Mouse (Mus musculus) heart, postnatal 36 days (tissue): ENCODE measurements around the gene Noct. TPM values are rescaled to one million over a fixed set of nuclear protein-coding genes. Genes with fewer than 3 reads are reported as not detected.

Source experiments
- DNase-seq, 2 experiments: peaks; one replicate each; pipeline ENCODE4 v3.0.0; 2021 to 2022
- intact Hi-C: fragments of 180-260 bp; cut with DNase I; formaldehyde crosslinking; loops from one replicate; pipeline ENCODE4 v1.15.1; 2025
- total RNA-seq, 2 experiments: library from RNA; stranded (reverse); gene quantifications; 2 replicates each; pipeline ENCODE4 v1.2.3; 2021

Noct gene
- total RNA-seq, 2 experiments from 2014 or later = 33.6 to 35.1 TPM

DNA sequence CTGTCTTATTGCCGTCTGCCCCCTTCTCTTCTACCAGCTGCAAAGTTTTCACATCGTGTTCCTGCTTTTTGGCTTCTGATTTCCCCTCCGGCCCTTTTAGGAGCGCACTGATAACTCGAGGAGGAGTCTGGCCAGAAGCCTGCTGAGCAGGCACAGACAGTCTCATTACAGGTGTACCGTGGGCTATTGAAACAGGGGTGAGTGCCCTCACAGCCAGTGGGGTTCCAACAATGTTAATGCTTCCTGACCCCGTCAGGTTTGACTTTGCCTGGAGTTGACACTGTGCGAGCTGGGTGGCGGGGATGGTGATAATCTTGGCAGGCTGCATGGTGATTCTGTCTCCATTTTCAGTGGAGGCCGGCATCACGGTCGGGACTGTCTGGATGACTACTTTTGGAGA is 32.2 kb downstream of the Noct start:
- intact Hi-C loops = no loop called here

DNA sequence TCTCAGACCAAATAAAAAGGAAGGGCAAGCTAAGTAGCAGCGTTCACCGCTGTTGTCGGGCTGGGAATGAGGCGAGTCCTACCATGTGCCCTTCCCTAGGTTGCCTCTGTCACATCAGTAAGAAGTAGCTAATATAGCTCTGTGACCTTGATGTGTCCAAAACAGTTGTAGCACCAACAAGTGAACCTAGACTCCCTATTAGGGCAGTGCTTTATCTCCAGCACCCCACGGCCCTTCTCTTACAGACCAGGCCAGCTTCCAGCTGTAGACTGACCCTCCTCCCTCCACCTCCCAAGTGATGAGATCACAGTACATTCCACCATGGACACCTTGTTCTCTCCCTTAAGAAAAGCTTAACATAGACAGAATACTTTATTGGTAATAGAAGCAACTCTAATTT is 33.8 kb downstream of the Noct start:
- DNase-seq = no peak
- intact Hi-C loops = no loop called here

More for the DNA sequence above, 32.2 kb downstream of the Noct start:
- DNase-seq = peak in 1 of 2 experiments; percentile 49

DNA sequence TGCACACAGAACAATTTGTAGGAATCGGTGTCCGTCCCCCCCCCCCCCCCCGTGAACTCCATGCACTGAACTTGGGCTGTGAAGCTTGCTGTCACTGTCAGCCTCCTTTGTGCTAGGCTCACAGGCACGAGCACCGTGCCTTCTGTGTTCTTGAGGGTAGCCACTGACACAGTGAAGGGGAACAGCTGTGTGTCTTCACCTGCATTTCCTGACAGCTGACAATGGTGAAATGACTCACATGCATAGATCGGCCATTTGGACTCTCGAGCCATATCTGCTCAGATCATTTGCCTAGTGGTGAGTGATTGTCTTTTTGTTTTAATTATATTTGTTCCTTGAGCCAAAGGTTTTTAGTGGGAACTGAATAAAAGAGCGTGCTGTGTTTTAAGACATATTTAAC is 38.7 kb downstream of the Noct start:
- no peak for DNase-seq
- intact Hi-C loops = no loop called here

DNA sequence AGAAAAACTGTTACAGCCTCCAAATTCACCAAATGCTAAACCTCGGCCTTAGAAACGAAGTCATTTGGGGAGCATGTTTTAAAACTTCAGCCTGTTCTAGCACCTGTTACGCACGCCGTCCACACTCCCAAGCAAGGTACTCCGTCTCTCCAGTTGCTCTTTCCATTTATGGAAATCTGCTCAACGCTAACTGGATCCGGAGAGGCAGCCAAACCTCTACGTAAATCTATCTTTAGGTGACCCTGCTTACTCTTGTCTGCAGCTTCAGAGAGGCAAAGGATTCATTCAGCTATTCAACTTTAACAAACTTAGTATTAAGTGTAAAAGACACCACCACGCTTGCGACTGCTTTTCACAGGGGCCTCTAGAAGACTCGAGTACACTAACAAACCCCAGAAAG is 44.2 kb downstream of the Noct start:
- no peak for DNase-seq
- intact Hi-C loops = no loop called here

DNA sequence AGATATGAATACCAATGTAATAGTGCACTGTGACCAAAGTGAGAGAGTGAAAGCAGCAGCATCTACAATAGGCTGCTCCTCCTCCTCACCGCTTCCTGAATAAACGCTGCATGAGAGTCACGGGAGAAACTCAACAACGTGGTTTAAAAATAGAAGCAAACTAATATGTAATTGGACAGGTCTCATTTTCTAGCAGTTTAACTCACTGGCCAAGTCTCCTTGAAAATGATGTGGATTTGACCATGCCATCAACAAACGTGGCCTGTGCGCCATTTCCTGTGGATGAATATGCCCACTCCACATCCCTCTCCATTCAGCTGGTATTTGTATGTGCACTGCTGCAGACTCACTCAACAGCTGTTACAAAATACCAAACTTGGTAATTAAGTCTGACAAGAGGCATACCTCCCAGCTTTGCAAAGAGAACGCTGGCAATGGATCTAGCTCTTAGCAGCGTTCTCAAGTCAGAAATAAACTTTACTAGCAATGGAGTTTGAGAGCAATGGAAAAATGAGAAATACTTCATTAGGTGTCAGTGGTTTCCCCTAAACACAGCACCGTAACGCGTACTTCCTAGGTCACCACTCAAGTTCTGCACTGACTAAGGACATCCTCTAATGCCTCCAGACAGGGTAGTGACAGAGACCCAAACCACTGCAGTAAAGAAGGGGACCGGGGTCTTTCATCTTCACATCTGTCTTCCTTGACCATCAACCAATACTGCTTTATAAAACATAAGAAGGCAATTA is 46.0 kb downstream of the Noct start:
- intact Hi-C loops = loop anchor here (10.0 kb wide), 1 partner anchor 215 kb away; the partner anchor contains the start of gene Rab33b
- no peak for DNase-seq

DNA sequence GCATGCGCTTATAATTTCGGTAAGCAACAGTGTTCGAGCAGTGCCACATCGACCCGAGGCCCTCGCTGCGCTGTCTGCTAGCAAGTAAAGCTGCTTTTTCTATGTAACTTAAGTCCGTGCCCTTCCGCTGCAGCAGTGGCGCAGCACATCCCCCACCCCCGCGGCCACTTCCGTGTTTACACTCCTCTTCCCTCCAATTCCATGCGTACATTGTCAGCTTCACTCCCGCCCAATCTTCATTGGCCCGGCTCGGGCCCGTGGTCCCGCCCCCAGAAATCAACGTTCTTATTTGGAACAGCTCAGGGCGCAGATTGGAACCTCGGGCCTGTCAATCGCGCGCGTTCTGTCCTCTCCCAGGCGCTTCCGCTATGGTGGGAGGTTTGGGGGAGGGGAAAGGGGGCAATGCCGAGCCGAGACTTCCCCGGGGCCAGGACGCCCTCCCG is 51.7 kb downstream of the Noct start:
- intact Hi-C loops = loop anchor here (1.0 to 10.0 kb wide), 3 partner anchors 39 to 209 kb away; partner anchors contain the start of gene Rab33b
- peak; percentile 94 to 95 for DNase-seq

DNA sequence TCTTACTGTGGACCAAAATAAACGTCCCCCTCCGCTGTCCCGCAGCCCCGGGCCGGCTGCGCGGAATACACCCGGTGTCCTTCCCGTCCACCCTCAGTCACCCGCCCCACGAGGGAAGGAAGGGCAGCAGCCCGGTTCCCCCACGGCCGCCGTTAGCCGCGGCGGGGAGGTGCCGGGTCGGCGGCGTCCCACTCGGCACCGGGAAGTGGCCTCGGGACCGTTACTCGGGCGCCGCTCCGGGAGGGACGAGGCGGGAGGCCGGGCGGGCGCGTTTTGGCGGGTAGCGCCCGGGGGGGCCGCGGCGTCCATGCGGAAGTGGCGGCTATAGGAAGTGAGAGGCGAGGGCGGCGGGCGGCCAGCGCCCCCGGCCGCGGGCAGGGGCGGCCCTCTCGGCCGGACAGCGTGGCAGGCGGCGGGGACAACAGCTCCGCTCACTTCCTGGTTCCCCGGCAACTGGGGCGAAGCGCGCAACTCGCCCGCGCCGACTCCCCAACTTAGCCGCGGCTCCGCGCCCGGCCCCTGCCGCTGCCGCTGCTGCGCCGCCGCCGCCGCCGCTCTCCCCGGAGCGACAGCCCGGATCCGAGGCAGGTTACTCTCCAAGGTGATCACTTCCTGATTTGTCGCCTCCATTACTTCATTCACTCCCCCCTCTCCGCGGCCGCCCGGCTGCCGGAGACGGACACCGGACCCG is 52.3 kb downstream of the Noct start:
- DNase-seq = peak; percentile 61 to 88
- intact Hi-C loops = loop anchor here (1.0 to 10.0 kb wide), 3 partner anchors 39 to 208 kb away; partner anchors contain the start of gene Rab33b

DNA sequence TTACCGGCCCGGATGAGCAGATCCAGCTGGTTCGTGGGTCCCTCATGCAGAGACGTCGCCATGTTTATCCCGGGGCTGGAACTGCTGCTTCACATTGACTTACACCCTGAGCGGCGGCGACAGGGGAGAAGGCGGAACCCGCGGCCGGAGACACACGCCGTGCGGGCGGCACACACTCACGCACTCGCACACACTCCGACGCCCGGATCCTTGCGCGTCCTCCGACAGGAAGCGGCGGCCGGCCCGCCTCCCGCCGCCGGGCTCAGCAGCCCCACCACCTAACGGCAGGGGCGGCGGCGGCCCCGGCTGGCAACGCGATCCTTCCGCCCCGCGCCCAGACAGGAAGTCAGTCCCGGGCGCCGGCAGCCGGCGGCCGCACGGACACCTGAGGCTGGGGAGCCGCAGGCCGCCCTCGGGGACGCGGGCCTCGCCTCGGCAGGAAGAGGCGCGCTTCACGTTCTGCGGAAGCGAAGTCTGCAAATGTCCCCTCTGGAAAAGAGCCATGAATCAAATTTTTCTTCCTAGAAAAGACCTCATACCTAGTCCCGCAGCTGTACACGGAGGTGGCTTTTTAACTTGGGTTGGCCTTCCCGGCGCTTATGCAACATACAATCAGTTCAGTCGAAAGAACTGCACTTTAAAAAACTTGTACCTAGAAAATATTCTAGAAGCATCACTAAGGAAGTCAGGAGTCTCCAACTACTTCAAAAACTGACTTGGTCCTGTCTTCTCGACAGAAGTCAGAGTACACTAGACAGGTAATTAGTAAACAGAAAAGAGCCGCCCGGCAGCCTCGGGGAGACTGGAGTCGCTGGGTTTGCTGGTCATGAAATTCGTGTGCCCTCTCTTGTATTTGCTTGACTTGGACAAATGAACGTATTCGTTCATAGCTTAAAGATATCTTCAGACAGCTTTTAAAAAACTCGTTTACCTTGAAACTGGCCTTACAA is 53.2 kb downstream of the Noct start:
- intact Hi-C loops = loop anchor here (5.0 to 10.0 kb wide), 2 partner anchors 40 to 207 kb away; partner anchors contain the start of gene Rab33b
- DNase-seq = peak; percentile 79 to 87

DNA sequence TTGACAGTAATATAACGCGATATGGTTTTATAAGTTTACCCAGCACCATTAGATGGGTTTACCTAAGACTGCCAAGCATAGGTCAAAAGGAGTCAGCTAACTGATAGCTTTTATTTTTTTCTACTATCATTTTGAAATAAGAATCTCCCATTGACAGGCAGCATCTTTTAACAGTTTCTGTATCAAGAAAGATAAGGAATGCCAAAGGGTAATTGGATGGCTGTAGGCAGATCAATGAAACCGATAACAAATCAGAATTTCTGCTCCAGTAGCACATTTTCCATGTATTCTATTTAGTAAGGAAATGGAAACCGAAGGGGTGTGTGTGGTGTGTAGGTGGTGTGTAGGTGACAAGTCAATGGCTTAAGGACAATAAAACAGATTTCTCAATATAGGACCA is 54.2 kb downstream of the Noct start:
- intact Hi-C loops = loop anchor here (5.0 to 10.0 kb wide), 2 partner anchors 41 to 206 kb away; partner anchors contain the start of gene Rab33b
- no peak for DNase-seq

DNA sequence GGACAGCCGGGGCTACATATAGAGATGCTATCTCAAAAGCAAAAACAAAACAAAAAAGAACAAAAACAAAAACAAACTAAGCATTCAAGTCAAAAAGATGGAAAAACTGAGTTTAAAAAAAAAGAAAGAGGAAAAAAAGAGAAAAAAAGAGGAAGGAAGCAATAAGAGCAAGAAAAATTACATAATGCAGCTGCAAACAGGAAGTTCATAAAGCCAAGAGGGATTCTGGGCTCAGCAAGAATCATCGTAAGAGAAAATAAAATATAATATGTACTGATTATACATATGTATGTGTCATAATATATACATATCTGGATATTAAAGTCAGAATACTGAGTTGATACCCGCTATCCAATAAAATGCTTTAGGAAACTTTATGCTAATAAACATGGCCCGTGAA is 57.5 kb downstream of the Noct start:
- intact Hi-C loops = loop anchor here (5.0 kb wide), 1 partner anchor 131 kb away; no protein-coding TSS in a partner anchor
- DNase-seq = no peak

DNA sequence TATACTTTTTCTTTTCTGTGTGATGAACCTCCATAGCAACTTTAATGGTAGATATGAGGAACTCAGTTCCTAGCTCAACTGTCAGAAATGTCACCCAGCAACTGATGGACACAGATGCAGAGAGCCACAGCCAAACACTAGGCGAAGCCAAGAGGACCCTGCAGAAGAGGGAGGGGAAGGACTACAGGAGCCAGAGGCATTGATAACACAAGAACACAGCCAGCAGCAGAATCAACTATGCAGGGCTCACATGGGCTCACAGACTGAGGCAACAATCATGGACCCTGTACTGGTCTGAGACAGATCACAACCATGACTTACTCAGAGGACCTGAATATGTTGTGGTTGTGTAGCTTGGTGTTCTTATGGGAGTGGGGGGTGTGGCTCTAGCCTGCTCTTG is 60.1 kb downstream of the Noct start:
- intact Hi-C loops = loop anchor here (5.0 kb wide), 1 partner anchor 128 kb away; no protein-coding TSS in a partner anchor
- no peak for DNase-seq

DNA sequence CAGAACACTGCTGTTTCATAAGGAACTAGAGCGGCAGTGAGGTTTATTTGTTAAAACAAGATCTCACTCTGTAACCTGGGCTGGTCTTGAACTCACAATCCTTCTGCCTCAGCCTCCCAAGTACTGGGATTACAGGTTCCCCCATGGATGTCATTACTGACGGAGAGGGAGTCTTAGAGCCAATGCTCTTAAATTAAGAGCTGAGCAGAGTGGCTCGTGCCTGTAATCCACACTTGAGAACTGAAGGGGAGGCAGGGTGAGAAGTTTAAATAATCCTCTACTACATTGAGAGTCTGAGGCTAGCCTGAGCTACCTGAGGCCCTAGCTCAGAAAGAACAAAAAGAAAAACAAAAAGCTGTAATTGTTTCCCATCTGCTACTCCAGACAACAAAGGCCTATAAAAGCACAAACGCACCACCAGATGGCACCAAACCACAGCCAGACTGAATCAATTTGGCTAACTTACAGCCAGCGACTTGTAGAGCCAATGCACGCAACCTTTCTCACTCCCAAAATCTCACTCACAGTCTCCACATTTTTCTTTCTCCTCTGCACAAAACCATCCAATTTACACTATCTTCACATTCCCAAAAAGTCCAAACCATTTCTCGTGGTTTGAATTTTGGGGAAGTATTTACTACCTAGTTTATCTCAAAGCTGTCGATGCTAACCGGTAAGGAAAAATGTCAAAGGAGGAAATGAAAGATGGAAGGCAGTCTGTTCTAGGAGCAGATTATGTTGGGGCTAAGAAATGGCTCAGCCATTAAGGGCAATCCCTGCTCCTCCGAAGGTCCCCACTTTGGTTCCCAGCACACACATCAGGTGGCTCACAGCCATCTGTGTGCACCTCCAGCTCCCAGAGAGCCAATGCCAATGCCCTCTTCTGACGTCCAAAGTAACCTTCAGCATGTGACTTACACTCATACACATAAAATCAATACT is 64.9 kb downstream of the Noct start:
- peak; percentile 84 to 85 for DNase-seq
- intact Hi-C loops = loop anchor here (1.0 kb wide), 2 partner anchors 64 to 76 kb away; no protein-coding TSS in a partner anchor

DNA sequence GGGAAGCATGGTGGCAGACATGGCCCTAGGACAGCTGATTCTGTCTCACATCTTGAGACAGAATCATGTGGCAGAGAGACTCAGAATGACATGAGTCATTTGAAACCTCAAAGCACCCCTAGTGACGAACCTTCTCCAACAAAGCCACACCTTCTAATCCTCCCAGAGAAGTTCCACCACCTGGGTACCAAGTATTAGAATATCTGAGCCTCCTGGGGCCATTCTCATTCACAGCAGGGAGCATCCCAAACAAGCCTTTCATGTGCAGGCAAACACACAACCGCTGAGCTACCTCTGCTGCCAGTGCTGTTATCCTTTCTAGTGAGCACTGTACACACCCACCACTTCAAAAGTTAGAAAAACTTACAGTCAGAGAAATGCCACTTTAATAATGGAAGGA is 70.0 kb downstream of the Noct start:
- intact Hi-C loops = no loop called here
- no peak for DNase-seq

DNA sequence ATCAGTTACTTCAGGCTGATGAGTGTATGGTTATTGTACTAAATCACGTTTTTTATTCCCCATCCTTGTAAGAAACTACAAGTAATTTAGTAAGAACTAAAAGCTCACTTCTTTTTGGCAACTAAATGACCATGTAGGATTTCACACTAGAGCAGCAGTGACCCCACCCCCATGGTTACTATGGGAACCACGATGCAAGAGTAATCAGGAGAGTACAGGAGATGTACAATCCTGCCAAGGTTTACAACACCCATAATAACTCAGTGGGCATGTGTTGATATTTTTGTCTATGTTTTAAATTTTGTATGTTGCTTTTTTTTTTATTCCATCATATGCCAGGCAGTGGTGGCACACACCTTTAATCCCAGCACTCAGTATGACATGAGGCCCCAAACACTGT is 71.0 kb downstream of the Noct start:
- intact Hi-C loops = no loop called here

DNA sequence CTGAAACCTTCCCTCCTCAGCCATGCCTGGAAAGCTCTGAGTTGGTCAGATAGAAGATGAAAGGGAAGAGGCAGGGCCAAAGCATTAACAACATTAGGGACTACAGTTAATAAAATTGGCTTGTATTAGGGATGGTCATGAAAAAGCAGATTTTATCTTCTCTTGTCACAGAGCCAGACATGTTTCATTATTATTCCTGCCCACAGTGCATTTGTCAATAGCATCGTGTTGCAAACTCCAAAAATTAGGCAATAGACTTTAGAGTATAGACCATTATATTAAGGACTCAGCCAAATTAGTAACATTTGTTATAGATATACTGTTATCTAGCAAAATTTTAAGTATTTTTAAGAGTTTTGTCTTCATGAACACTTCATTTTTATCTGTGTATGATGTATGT is 72.5 kb downstream of the Noct start:
- DNase-seq = no peak
- intact Hi-C loops = no loop called here

More for the DNA sequence above, 71.0 kb downstream of the Noct start:
- no peak for DNase-seq
